Mouse (Mus musculus) cerebellum, adult (tissue): Measurements from ENCODE around the gene Gm49396.

Experiments used
- ATAC-seq: cut with Nextera tagmentation; 2 replicates; pipeline ENCODE4 v1.9.2; 2017; ENCODE audit warnings: mild to moderate bottlenecking, moderate library complexity, mixed read lengths; ENCODE audit not compliant: insufficient number of reproducible peaks, low FRiP score, low TSS enrichment

Gene Gm49396

GRCm38 (mm10) chr7:30585170-30585569 lies 22.0 kb downstream of the Gm49396 start:
- ATAC-seq, result no peak

GRCm38 (mm10) chr7:30586455-30587020 lies 23.4 kb downstream of the Gm49396 start:
- ATAC-seq, result no peak

- no peak for ATAC-seq
These were observed 24.9 kb downstream of the Gm49396 start for GRCm38 (mm10) chr7:30587842-30588667.

- ATAC-seq, result peak; percentile 89
These were observed 25.7 kb downstream of the Gm49396 start, which contains the start of gene Kmt2b for GRCm38 (mm10) chr7:30588676-30589434. Gene Kmt2b, minus strand, starts transcription at chr7:30588726.

GRCm38 (mm10) chr7:30589435-30590301 lies 26.5 kb downstream of the Gm49396 start:
- peak; percentile 27; the same call in 1 of the 2 replicates for ATAC-seq

- no peak for ATAC-seq
These were observed 27.9 kb downstream of the Gm49396 start for GRCm38 (mm10) chr7:30590927-30591604.

GRCm38 (mm10) chr7:30591605-30591951 lies 28.4 kb downstream of the Gm49396 start:
- no peak for ATAC-seq

- no peak for ATAC-seq
These were observed 29.8 kb downstream of the Gm49396 start for GRCm38 (mm10) chr7:30592772-30593423.

- no peak for ATAC-seq
These were observed 30.7 kb downstream of the Gm49396 start for GRCm38 (mm10) chr7:30593579-30594509.

- ATAC-seq, result no peak
These were observed 31.4 kb downstream of the Gm49396 start for GRCm38 (mm10) chr7:30594510-30595024.

GRCm38 (mm10) chr7:30596093-30596492 lies 32.9 kb downstream of the Gm49396 start:
- no peak for ATAC-seq

GRCm38 (mm10) chr7:30596811-30597210 lies 33.7 kb downstream of the Gm49396 start:
- no peak for ATAC-seq

GRCm38 (mm10) chr7:30598786-30599185 lies 35.6 kb downstream of the Gm49396 start, which contains the start of gene Zbtb32:
Gene Zbtb32, minus strand, starts transcription at chr7:30598909.
- no peak for ATAC-seq

GRCm38 (mm10) chr7:30599933-30600353 lies 36.8 kb downstream of the Gm49396 start:
- ATAC-seq, result peak; percentile 97

- no peak for ATAC-seq
These were observed 37.5 kb downstream of the Gm49396 start for GRCm38 (mm10) chr7:30600651-30601050.

GRCm38 (mm10) chr7:30602583-30602982 lies 39.4 kb downstream of the Gm49396 start:
- no peak for ATAC-seq

- no peak for ATAC-seq
These were observed 41.3 kb downstream of the Gm49396 start for GRCm38 (mm10) chr7:30604424-30604823.

GRCm38 (mm10) chr7:30604944-30605343 lies 41.8 kb downstream of the Gm49396 start:
- ATAC-seq, result no peak
